Mouse (Mus musculus) C2C12 (cell line): ENCODE measurements around the gene 2510009E07Rik. TPM values are rescaled to one million over a fixed set of nuclear protein-coding genes. Genes with fewer than 3 reads are reported as not detected.

Experiments
- H3K27me3 ChIP-seq: one replicate; pipeline ENCODE4 v1.6.1; 2011; ENCODE audit not compliant: control insufficient read depth, insufficient read depth, insufficient read length
- H3K36me3 ChIP-seq: one replicate; pipeline ENCODE4 v1.6.1; 2011; ENCODE audit not compliant: control insufficient read depth, insufficient read depth
- H3K4me3 ChIP-seq: one replicate; pipeline ENCODE4 v1.5.1; 2011; ENCODE audit warnings: mild to moderate bottlenecking, control low read depth; ENCODE audit not compliant: poor library complexity, insufficient read depth, severe bottlenecking
- H3K79me2 ChIP-seq: one replicate; pipeline ENCODE4 v1.6.1; 2011; ENCODE audit not compliant: control insufficient read depth, insufficient read depth
- H3K79me3 ChIP-seq: one replicate; pipeline ENCODE4 v1.6.1; 2011; ENCODE audit warnings: low read depth, control low read depth
- H3ac ChIP-seq: one replicate; pipeline ENCODE3; 2011; ENCODE audit warnings: low read depth; ENCODE audit not compliant: control insufficient read depth, insufficient read length
- CEBPB ChIP-seq: IDR thresholded peaks from one replicate; pipeline ENCODE4 v1.6.1; 2011; ENCODE audit warnings: low read depth, mild to moderate bottlenecking, control low read depth, moderate library complexity
- CTCF ChIP-seq: IDR thresholded peaks from one replicate; pipeline ENCODE4 v1.5.1; 2011; ENCODE audit not compliant: control insufficient read depth, insufficient read depth, insufficient read length
- FOSL1 ChIP-seq: IDR thresholded peaks from one replicate; pipeline ENCODE4 v1.8.0; 2011; ENCODE audit warnings: mild to moderate bottlenecking, low read length; ENCODE audit not compliant: poor library complexity, insufficient read depth, severe bottlenecking
- MAX ChIP-seq: IDR thresholded peaks from one replicate; pipeline ENCODE4 v1.6.1; 2011; ENCODE audit warnings: mild to moderate bottlenecking, control low read depth
- MYOD1 ChIP-seq: IDR thresholded peaks from one replicate; pipeline ENCODE4 v1.6.1; 2011; ENCODE audit warnings: low read depth; ENCODE audit not compliant: control insufficient read depth, insufficient read length
- MYOG ChIP-seq: IDR thresholded peaks from one replicate; pipeline ENCODE4 v1.6.1; 2011; ENCODE audit not compliant: control insufficient read depth, insufficient read length; ENCODE audit errors: extremely low read depth
- USF1 ChIP-seq: IDR thresholded peaks from one replicate; pipeline ENCODE4 v1.6.1; 2011; ENCODE audit warnings: low read depth, mild to moderate bottlenecking, control low read depth, moderate library complexity
- polyA plus RNA-seq: library from polyadenylated mRNA; unstranded; fragments of >200 nt; fragmentation: generic; extraction: Trizol; gene quantifications from one replicate; pipeline ENCODE4 v1.2.1, GENCODE M21; 2012; ENCODE audit warnings: missing spikeins

2510009E07Rik gene
- polyA plus RNA-seq, 1 experiment: 6.0 TPM

DNA sequence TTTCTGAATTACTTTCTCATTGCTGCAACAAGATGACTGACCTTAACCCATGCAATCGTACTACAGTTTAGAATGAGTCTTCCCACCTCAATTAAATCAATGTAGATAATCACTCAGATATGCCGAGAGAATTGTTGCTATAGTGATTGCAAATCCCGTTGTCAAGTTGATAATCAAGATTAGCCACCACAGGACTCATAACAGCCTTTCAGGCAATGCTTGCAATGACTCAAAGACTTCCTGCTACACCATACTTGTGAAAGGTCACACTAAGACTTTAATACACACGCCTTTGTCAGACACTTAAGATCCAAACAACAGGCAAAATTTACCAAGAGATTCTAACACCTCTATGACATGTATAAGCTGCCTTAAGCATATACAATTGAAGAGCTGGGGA lies 22.6 kb downstream of the 2510009E07Rik start:
- H3ac ChIP-seq: no peak overlapping the region
- TF ChIP-seq MYOG (no peak), CEBPB (no peak), MAX (no peak), MYOD1 (no peak), FOSL1 (no peak), USF1 (no peak), CTCF (no peak)
- H3K79me3 ChIP-seq: no peaks in the 10 kb centered on the region
- no peaks in the 10 kb centered on the region for H3K27me3 ChIP-seq
- H3K4me3 ChIP-seq: no peak overlapping the region
- H3K79me2 ChIP-seq: no peaks in the 10 kb centered on the region
- H3K36me3 ChIP-seq: no peaks in the 10 kb centered on the region

- Histone ChIP-seq H3K27me3 (no peaks in the 10 kb centered on the region), H3K4me3 (no peak overlapping the region), H3K79me2 (no peaks in the 10 kb centered on the region), H3ac (no peak overlapping the region), H3K79me3 (no peaks in the 10 kb centered on the region), H3K36me3 (no peaks in the 10 kb centered on the region)
- TF ChIP-seq CTCF (no peak), USF1 (no peak), CEBPB (no peak)
Measured at GRCm38 (mm10) chr16:21665423-21665986, 29.0 kb downstream of the 2510009E07Rik start.

DNA sequence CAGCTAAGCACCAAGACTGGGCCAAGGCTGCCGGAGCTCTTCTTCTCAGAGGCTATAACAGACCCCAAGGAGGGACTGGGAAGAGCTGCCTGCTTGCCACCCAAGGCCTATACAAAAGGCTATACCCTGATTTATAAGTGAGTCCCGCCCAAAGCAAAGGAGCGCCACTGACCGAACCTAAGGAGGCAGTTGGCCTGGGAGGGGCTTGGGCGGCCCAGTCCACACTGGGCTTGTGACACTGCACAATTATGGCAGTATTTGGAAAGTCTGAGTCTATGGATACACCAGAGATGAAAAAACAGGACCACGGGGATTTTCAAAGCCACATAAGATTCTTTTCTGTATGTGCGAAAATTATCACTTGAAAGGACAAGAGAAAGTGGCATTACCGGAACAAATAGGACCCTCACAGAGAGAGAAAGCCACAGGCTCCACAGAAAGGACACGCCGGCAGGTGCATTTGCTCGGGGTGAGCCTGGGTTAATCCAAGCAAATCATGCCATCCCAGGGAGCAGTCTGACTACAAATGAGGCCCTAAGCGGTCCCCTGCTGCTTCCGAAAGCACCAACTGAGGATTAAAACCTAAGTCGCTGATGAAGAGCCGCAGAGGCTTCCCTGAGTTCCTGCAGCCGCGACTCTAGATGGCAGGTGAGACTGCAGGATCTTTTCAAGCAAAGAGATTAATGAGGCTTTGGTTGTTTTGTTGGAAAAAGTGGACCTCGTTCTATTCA lies 29.7 kb downstream of the 2510009E07Rik start:
- H3ac ChIP-seq: no peak overlapping the region
- no peaks in the 10 kb centered on the region for H3K27me3 ChIP-seq
- no peaks in the 10 kb centered on the region for H3K79me2 ChIP-seq
- H3K79me3 ChIP-seq: no peaks in the 10 kb centered on the region
- no peak overlapping the region for H3K4me3 ChIP-seq
- H3K36me3 ChIP-seq: no peaks in the 10 kb centered on the region
- TF ChIP-seq MYOG (no peak), MAX (no peak), FOSL1 (no peak), CEBPB (no peak), MYOD1 (no peak), USF1 (no peak), CTCF (no peak)

DNA sequence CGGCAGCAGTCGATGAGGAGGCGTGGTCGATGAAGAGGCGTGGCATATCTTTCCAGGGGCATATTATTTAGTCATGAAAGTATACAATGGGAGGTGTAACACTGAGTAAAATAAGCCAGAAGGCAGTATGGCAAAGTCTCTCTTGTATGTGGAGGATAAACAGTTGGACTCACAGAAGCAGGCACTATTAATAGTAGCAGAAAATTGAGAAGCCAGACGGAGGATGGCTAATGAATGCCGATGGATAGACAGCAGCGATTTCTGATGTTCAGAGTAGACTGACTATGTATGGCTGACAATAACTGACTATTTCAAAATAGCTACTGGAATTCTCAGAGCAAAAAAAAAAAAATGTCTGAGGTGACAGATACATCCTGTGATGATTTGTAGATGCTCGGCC lies 38.5 kb downstream of the 2510009E07Rik start:
- Histone ChIP-seq H3K79me3 (no peaks in the 10 kb centered on the region), H3K27me3 (no peaks in the 10 kb centered on the region)
- no peak for TF ChIP-seq USF1
- TF ChIP-seq MAX: no peak
- TF ChIP-seq CEBPB: no peak
- no peak for TF ChIP-seq MYOD1
- TF ChIP-seq MYOG: no peak
- no peak for TF ChIP-seq FOSL1
- TF ChIP-seq CTCF: no peak

DNA sequence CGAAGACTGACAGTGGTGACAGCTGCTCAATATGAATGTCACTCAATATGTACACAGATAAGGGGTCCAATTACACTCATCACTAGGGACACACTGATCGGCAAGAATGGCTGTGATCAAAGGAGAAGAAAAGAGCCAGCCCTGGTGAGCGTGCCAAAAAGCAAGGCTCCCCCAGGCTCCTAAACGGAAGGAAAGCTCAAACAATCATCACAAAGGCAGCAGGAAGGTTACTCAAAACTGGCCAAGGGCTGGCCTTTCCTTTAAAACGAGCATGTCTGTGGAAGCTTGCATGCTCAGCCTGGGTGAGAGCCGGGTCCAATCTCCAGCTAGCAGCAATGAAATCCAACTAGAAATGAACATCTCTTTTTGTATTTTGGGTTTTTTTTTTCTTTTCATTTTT lies 39.2 kb downstream of the 2510009E07Rik start:
- Histone ChIP-seq H3K79me2 (no peaks in the 10 kb centered on the region), H3ac (no peak overlapping the region), H3K79me3 (no peaks in the 10 kb centered on the region), H3K4me3 (no peak overlapping the region), H3K27me3 (no peaks in the 10 kb centered on the region), H3K36me3 (no peaks in the 10 kb centered on the region)
- TF ChIP-seq MYOG (no peak), CTCF (no peak), FOSL1 (no peak)

More for the DNA sequence above, 38.5 kb downstream of the 2510009E07Rik start:
- Histone ChIP-seq H3K4me3 (no peak overlapping the region), H3K36me3 (no peaks in the 10 kb centered on the region), H3K79me2 (no peaks in the 10 kb centered on the region), H3ac (no peak overlapping the region)

- Histone ChIP-seq H3K4me3 (no peak overlapping the region), H3K79me2 (no peaks in the 10 kb centered on the region), H3K79me3 (no peaks in the 10 kb centered on the region), H3K36me3 (no peaks in the 10 kb centered on the region), H3ac (no peak overlapping the region), H3K27me3 (no peaks in the 10 kb centered on the region)
- TF ChIP-seq MYOD1 (no peak), FOSL1 (no peak), CEBPB (no peak), MAX (no peak), MYOG (no peak), CTCF (no peak), USF1 (no peak)
Measured at GRCm38 (mm10) chr16:21654384-21654783, 40.1 kb downstream of the 2510009E07Rik start.
